Mouse (Mus musculus) liver (tissue): Measurements from ENCODE around the gene Aqp1.

Experiments used
- DNase-seq: peaks from one replicate; pipeline ENCODE4 v3.0.0-alpha.2; 2020; ENCODE audit warnings: mixed read lengths

Aqp1 gene

DNA sequence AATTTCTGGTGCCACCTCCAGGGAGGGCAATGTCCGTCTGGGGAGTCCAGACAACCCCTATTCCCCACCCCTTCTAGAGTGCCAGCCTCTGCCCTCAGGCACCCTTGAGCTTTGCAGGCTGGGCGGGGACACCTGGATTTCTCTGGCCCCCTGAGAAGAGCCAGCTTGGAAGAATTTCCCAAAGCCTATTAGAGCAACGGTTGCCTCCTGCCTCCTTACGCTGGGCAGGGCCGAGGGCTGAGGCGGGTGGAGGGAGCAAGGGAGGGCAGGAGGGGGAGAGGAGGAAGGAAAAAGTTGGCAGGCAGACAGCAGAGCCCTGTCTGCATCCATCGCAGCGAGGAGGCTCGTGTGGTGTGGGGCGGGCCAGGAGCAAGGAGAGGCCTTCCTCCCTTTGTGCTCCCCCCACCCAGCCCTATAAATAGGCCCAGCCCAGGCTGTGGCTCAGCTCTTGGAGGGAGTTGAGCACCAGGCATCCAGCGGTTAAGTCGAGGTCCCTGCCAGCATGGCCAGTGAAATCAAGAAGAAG, at the start of gene Aqp1:
Gene Aqp1, plus strand, starts transcription at position 444 of the 526 bp plus-strand sequence.
- DNase-seq = peak; percentile 75

GRCm38 (mm10) chr6:55288007-55288602, 48.1 kb upstream of the Aqp1 start:
- no peak for DNase-seq

DNA sequence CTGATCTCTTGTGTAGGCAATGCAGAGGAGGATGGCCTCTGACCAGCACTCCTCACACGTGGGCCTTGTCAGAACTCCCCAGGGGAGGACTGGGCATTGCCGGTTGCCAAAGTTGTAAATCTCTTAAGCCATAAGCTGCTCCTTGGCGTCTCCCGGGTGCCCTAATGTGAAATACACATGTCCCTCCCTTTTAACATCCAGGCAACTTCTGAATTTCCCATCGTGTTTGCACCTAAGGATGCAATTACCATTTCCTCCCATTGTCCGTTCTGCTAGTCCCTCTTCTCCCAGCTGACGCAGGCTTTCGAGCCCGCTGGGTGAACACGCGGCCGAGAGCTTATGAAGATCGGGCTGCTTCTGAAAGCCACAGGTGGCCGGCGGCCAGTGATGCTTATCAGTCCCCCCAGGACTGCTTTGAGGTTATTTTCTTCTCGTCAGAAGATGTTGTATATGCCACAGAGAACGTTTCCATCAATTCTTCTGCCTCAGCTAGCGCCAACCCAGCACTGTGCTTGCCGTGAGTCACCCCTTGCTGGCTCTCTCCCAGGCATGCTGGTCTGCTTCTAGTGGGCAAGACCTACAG, 41.6 kb upstream of the Aqp1 start:
- DNase-seq = no peak

- no peak for DNase-seq
Observed at GRCm38 (mm10) chr6:55295325-55295724, 40.9 kb upstream of the Aqp1 start.

DNA sequence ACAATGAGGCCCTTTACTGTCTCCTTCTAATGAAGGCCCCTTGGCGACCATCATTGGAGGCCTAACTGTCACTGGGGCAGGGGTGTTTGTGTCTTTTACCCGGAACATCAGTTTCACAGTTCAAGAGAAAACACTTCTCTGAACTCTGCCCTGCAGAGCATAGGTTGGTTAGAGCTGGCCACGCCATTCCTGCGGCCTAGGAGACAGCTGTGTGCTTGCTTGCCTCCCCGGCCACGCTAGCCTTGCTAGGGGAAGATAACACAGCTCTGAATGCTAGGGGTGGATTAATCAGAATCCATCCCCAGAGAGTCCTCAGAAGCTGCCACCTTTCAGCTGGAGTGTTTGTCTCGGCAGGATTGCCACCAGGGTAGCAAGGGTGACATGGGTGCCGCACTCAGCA, 36.8 kb upstream of the Aqp1 start:
- peak; percentile 53 for DNase-seq

DNA sequence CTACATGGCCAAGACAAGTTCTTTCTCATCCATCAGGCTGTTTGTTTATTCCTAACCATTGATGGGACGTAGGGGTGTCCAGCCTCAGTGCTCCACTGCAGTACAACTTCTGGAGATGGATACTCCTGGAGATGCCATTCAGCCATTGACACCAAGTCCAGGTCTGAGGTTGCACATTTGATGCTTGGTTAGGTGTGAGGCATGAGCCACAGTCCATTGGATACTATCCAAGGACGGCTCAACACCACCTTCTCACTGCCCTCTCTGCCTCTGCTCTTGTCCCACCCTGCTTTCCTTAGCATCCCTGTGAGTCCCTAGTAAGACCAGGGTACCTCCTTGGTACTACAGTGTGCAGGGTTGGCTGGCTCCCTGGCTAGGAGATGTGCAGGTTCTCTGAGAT, 36.3 kb upstream of the Aqp1 start:
- no peak for DNase-seq

- no peak for DNase-seq
Observed at GRCm38 (mm10) chr6:55300704-55301103, 35.5 kb upstream of the Aqp1 start.

DNA sequence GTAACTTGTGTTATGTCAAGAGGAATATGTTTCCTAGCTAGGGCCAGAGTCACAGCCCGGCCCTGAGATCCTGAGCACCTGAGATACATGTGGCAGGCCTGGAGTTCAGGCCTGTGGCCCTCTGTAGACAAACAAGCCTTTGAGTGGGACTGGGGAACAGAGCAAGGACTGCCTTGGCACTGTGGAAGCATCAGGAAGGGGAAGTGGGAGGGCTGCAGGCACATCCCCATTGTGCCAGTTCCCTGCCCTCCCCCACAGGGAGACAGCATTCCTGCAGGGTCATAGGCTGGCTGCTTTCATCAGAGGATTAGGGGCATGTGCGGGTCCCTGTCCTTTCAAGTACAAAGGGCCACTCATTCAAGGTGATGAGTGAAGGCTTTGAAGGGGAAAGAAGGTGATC, 26.1 kb upstream of the Aqp1 start:
- no peak for DNase-seq

DNA sequence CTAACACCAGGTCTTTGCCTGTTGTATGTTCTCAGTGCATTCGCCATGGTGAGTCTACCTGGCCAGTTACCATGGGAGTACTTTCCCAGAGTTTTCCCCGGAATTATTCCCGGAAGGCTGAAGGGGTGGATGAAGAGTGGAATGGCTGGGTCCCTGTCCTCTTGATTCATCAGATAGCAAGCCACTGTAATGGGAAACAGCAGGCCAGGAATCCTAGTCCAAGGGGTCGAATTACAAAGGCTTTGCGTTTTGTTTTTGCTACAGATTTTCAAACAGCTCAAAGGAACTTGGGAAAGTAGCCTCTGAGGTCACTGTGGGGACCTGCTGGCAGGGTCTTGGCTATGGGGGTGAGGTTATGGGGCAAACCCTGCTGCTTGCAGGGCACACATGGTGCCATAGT, 24.3 kb upstream of the Aqp1 start:
- no peak for DNase-seq

GRCm38 (mm10) chr6:55313893-55314292, 22.3 kb upstream of the Aqp1 start:
- DNase-seq = no peak

- DNase-seq = no peak
Observed at GRCm38 (mm10) chr6:55314628-55315027, 21.6 kb upstream of the Aqp1 start.

DNA sequence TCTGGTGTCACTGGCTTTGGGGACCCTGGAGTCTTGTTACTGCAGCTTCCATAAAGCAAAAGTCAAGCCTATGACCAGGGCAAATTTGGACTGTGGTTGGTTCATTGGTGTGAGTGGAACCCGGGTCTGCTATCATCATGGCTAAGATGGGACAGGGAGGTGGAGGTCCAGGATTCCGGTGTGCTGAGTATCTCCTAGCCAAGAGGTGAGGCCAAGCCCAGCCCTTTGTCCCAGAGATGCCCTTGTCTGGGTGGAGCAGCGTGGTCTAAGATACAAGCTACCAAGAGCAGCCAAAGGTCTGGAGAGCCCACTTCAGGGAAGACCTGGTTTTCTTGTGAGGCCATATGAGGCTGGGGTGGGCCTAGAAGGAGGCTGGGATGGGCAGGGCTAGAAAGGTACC, 17.6 kb upstream of the Aqp1 start:
- no peak for DNase-seq

GRCm38 (mm10) chr6:55319585-55320551, 16.4 kb upstream of the Aqp1 start:
- DNase-seq = no peak

- peak; percentile 76 for DNase-seq
Observed at GRCm38 (mm10) chr6:55320894-55321293, 15.3 kb upstream of the Aqp1 start.

DNA sequence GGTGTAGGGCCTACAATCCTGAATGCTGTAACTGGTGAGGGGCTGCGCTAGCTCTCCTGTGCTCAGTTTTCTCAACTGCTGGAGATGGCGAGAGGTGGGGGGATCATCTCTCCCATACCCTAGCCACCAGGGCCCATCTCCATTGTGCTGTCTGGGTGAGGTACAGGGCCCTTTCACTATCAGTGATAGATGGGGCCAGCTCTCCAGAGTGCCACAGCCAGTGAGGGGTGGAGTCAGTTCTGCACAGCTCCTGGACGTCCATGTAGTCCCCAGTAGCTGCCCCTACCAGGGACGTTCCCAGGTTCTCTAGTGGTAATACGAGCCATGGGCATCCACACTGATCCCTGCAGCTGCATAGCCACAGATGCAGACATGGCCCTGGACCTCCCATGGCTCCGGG, 14.7 kb upstream of the Aqp1 start:
- DNase-seq = peak; percentile 75

GRCm38 (mm10) chr6:55322980-55323379, 13.3 kb upstream of the Aqp1 start:
- peak; percentile 65 for DNase-seq

DNA sequence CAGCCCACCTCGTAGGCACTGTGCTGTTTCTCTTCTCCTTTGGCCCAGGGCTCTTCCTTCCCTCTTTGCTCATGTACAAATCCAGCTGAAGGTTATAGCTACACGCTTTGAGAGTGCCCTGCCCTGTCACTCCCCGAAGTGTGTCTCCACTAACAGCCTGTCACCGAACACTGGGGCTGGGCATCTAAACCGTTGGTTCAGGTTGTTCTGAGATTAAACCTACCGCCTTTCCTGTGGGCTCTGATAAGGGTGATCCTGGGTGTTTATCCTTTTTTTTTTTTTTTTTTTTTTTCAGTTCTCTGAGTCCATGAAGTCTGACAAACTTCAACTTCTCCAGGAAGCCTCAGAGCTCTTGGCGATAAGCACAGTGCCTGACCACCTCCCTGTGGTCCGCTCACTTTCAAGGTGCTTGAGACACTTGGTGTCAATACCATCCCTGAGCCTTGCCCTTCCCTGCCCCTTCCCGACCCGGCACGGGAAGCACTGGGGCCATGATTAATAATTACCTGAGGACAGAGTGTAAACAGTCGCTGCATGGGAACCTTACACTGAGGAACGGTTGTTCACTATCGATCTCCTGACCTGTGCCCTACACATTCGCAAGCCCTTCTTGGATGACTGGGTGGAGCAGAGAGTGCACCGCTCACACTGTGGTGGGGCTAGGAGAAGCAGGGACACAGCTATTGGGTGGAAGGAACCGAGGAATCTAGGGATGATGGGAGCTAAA, 12.2 kb upstream of the Aqp1 start:
- peak; percentile 79 for DNase-seq

DNA sequence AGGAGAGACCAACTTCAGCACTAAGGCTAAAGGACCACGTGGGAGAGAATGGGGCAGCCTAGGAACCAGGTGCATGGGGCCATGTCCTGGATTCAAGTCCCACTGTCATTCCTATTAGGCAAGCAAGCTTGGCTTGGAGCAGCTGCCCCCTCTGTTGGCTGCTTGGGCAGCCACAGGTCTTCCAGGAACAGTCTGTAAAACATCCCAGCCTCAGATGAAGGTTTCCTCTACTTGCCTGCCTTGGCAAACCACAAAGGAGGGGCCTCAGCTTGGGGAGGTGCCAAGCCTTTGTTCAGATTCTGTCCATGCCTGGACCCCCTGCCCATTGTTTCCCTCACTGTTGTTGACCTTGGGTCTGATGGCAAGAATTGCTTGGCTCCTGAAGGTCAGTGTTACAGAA, 11.4 kb upstream of the Aqp1 start:
- DNase-seq = peak; percentile 62

- peak; percentile 78 for DNase-seq
Observed at GRCm38 (mm10) chr6:55326299-55326698, 9.9 kb upstream of the Aqp1 start.

GRCm38 (mm10) chr6:55327326-55327725, 8.9 kb upstream of the Aqp1 start:
- DNase-seq = no peak

DNA sequence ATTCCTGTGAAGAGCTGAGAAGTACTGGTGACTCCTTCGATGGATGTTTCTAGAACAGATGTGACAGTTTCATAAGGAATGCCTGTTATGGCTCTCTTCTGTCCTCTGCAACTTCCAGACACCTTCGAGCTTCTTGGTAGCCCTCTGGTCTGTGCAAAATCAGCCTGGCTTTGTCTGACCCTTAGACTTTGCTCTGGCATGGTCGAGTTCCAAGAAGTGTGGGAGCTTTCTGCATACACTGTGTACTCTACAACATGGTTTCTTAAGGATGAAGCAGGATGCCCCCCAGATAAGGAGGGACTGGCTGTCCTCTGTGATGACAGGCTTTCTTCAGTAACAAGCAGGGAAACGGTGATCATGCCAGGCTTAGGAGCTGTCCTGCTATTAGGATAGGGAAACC, 8.1 kb upstream of the Aqp1 start:
- no peak for DNase-seq

- no peak for DNase-seq
Observed at GRCm38 (mm10) chr6:55331315-55331714, 4.9 kb upstream of the Aqp1 start.
